Mouse (Mus musculus): ENCODE measurements around the gene Lhx5. TPM values are rescaled to one million over a fixed set of nuclear protein-coding genes. Genes with fewer than 3 reads are reported as not detected.

Gene Lhx5
- 13.6 and 21.9 TPM in 2 replicates for polyA plus RNA-seq (2012; rRNA removed)

DNA sequence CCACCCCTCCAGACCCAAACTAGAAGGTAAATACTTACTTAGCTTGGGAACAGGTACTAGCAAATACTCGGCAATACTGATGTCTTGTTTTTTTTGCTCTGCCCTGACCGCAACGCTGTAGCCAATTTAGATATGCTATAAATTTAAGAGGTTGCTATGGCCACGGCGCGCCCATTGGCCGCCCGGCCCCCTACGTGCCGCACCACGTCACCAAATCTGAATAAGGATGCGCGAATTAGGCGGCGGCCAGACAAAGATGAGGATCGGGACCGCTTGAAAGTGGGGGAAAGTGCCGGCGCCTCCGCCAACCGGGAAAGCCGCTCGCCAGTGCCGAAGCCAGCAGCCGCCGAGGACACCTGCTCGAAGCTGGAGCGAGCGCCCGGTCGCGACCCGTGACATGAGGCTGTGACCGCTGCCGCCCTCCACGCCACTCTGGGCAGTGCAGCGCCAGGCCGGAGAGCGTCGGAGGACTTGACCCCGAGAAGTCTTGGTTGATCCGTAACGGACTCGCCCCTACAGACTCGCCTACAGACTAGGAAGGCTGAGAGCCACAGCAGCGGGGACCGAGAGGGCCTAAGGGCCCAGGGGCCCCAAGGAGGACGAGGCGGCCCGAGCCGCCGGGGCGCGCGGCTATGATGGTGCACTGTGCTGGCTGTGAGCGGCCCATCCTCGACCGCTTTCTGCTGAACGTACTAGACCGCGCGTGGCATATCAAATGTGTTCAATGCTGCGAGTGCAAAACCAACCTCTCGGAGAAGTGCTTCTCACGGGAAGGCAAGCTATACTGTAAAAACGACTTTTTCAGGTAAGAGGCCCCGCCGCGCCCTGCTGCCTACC is at the start of gene Lhx5:
Gene Lhx5 (plus strand): TSS at position 51 of the 837 bp plus-strand sequence.

DNA sequence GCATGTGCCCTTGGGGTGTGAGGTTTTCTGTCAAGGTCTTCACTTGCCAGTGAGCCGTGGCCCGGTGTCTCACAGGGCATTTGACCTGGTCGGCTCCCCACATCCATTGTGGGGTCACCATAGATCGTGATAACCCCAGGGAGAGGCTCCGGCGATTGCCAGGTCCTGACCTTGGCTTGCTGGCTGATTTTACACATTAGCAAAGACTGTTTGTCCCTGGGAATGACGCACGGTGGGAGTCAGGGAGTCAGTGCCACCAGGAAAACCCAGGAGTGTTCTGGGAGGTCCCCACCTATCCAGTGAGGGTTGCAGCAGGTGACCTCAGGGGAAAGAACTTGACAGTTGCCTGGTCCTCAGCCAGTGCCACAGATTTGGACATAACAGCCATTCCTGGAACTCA is 41.3 kb downstream of the Lhx5 start, which contains the start of gene Sdsl:
Gene Sdsl (minus strand): TSS at position 41 of the 400 bp plus-strand sequence.

DNA sequence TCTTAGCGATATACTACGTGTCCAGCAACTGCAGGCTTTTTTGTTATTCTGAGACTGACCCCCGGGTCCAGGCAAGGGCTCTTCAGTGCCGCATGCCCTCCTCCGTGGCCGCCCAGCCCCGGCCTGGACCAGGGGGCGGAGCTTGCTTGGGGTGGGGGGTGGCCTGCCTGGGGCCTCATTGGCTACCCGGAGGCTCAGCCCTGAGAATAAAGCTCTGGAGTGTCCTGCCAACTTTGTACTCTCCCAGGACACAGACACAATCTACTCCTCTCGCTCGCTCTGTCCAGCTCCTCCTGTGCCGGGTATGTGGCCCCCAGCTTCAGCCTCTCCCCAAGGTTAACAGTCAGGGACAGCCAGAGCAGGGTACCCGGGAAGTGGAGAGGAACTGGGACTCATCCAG is 44.8 kb downstream of the Lhx5 start, which contains the start of gene Sds:
Gene Sds (plus strand): TSS at position 231 of the 400 bp plus-strand sequence.

Other genes with a start within 250 kb of the Lhx5 start
- 5.2 and 5.9 TPM in 2 replicates for gene Sdsl, start 41.1 kb downstream of the Lhx5 start, polyA plus RNA-seq (2012; rRNA removed)
- gene Sds, start 44.8 kb downstream of the Lhx5 start, polyA plus RNA-seq (2012; rRNA removed), result 0.06 TPM in 2 replicates
- gene Plbd2, start 71.9 kb downstream of the Lhx5 start, polyA plus RNA-seq (2012; rRNA removed), result 10.0 and 17.9 TPM in 2 replicates
- 4.4 and 5.1 TPM in 2 replicates for gene Slc8b1, start 79.5 kb downstream of the Lhx5 start, polyA plus RNA-seq (2012; rRNA removed)
- 14.3 and 26.2 TPM in 2 replicates for gene Tpcn1, start 157.0 kb downstream of the Lhx5 start, polyA plus RNA-seq (2012; rRNA removed)
- 1.7 and 3.7 TPM in 2 replicates for gene Iqcd, start 157.3 kb downstream of the Lhx5 start, polyA plus RNA-seq (2012; rRNA removed)
- 22.7 and 23.9 TPM in 2 replicates for gene Rita1, start 180.9 kb downstream of the Lhx5 start, polyA plus RNA-seq (2012; rRNA removed)
- gene Ddx54, start 181.0 kb downstream of the Lhx5 start, polyA plus RNA-seq (2012; rRNA removed), result 38.4 and 40.1 TPM in 2 replicates
- 0.09 and 0.11 TPM in 2 replicates for gene Cfap73, start 202.5 kb downstream of the Lhx5 start, polyA plus RNA-seq (2012; rRNA removed)
- 0.14 and 0.24 TPM in 2 replicates for gene Rasal1, start 217.1 kb downstream of the Lhx5 start, polyA plus RNA-seq (2012; rRNA removed)

Measured in central nervous system, embryonic 11.5 days (tissue).